Mouse (Mus musculus): ENCODE data around the gene Rftn1. TPM values are rescaled to one million over a fixed set of nuclear protein-coding genes. Genes with fewer than 3 reads are reported as not detected.
A peak's percentile ranks its signal among the peaks of the same experiment; 100 is the strongest.

Gene Rftn1
- polyA plus RNA-seq, 1 experiment from 2014 or later: 14.8 TPM

DNA sequence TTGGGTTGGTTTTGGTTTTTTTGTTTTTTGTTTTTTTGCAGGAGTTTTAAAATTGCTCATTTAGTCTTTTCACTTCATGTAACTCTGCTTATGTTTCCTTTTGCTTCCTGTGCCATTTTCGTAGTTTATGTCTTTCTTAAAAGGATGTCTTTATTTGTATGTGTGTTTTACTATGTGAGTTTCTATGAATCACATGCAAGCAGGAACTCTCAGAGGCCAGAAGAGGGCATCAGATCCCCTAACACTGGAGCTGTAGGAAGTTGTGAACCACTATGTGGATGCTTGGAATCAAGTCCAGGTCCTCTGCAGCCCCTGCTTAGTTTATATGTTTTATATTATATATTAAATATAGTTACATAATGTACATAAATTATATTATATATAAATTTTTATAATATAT lies 218.3 kb downstream of the Rftn1 start:
- Histone ChIP-seq H3K9ac (ENCODE audit: low read length) (no peak overlapping the region), H3K36me3 (ENCODE audit: control insufficient read depth, insufficient read depth, low read length) (no peaks in the 10 kb centered on the region), H3K4me3 (ENCODE audit: low read depth, low read length) (no peak overlapping the region), H3K9me3 (replicated peaks; ENCODE audit: control insufficient read depth, low read length) (0 out of 2 replicates have a peak, but pooled peaks cover 6% of the 10 kb centered on the region), H3K4me1 (ENCODE audit: control insufficient read depth, insufficient read depth, low read length) (peaks cover 3% of the 10 kb centered on the region), H3K27ac (ENCODE audit: low read depth, low read length) (no peak overlapping the region), H3K27me3 (replicated peaks; ENCODE audit: control insufficient read depth, insufficient read depth, low read length) (no peaks in the 10 kb centered on the region), H3K4me2 (ENCODE audit: low read length) (no peak overlapping the region)
- no peak for DNase-seq (ENCODE audit: low spot score)
- 89% methylated on average over 1 of the region's 1 CpGs for WGBS
- ATAC-seq: no peak

- H3K4me2 ChIP-seq (ENCODE audit: low read length): no peak overlapping the region
- ATAC-seq: no peak
These were observed 219.4 kb downstream of the Rftn1 start for GRCm38 (mm10) chr17:49971057-49971456.

GRCm38 (mm10) chr17:49968467-49969207 lies 221.8 kb downstream of the Rftn1 start:
- Histone ChIP-seq H3K4me2 (ENCODE audit: low read length) (no peak overlapping the region), H3K4me3 (ENCODE audit: low read depth, low read length) (no peak overlapping the region), H3K36me3 (ENCODE audit: control insufficient read depth, insufficient read depth, low read length) (no peaks in the 10 kb centered on the region), H3K9me3 (replicated peaks; ENCODE audit: control insufficient read depth, low read length) (0 out of 2 replicates have a peak, but pooled peaks cover 6% of the 10 kb centered on the region), H3K9ac (ENCODE audit: low read length) (no peak overlapping the region), H3K27me3 (replicated peaks; ENCODE audit: control insufficient read depth, insufficient read depth, low read length) (no peaks in the 10 kb centered on the region), H3K4me1 (ENCODE audit: control insufficient read depth, insufficient read depth, low read length) (peaks cover 10% of the 10 kb centered on the region; the same call in 1 of the 2 replicates), H3K27ac (ENCODE audit: low read depth, low read length) (no peak overlapping the region)
- DNase-seq (ENCODE audit: low spot score): peak; percentile 90
- 72% methylated on average over 9 of the region's 9 CpGs for WGBS
- ATAC-seq: peak; percentile 55; the same call in 1 of the 2 replicates

More at GRCm38 (mm10) chr17:49971057-49971456, 219.4 kb downstream of the Rftn1 start:
- no peaks in the 10 kb centered on the region for H3K27me3 ChIP-seq (replicated peaks; ENCODE audit: control insufficient read depth, insufficient read depth, low read length)
- H3K27ac ChIP-seq (ENCODE audit: low read depth, low read length): no peak overlapping the region
- no peak overlapping the region for H3K9ac ChIP-seq (ENCODE audit: low read length)
- no peak for DNase-seq (ENCODE audit: low spot score)
- no peak overlapping the region for H3K4me3 ChIP-seq (ENCODE audit: low read depth, low read length)
- H3K9me3 ChIP-seq (replicated peaks; ENCODE audit: control insufficient read depth, low read length): 0 out of 2 replicates have a peak, but pooled peaks cover 6% of the 10 kb centered on the region
- peaks cover 4% of the 10 kb centered on the region; the same call in 1 of the 2 replicates for H3K4me1 ChIP-seq (ENCODE audit: control insufficient read depth, insufficient read depth, low read length)
- H3K36me3 ChIP-seq (ENCODE audit: control insufficient read depth, insufficient read depth, low read length): no peaks in the 10 kb centered on the region

DNA sequence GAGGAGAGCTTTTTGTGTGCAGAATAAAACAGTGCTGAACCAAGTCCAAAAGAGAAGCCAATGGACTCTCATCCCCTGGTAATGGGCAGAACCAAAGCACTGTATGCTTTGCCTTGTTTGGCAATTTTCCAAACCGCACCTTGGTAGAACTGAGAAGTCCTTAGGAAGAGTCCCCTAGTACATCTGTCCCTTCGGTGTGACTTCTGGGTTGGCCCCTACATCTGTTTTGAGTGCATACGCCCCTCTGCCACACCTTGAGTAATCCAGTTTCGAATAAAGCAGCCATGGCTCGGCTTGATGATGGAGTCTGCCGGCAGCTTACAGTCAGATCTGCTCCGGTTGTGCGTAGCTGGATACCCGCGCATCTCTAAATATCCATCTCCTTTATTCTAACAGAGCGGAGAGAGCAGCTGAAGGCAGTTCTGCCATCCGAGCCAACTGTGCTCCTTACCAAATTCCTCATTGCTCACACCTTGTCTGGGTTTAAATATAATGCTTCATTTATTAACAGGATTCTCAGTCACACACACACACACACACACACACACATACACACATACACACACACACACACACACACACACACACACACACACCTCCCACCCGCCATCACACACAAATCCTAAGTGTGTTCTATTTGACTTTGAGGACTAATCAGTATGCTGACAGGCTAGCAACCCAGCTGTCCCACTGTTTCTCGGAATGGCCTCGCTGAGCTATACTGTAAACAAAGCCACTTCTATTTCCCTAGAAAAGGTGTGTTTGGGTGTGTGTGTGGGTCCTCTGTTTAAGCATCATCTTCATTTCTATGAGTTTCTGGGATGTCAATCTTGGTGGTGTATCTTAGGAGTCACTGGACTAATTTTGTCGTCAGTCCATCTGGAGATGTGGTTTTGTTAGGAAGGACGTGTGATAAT lies 224.4 kb downstream of the Rftn1 start:
- ATAC-seq: peak; percentile 86
- Histone ChIP-seq H3K4me1 (ENCODE audit: control insufficient read depth, insufficient read depth, low read length) (peaks cover 10% of the 10 kb centered on the region; the same call in 1 of the 2 replicates), H3K27me3 (replicated peaks; ENCODE audit: control insufficient read depth, insufficient read depth, low read length) (no peaks in the 10 kb centered on the region), H3K27ac (ENCODE audit: low read depth, low read length) (peak overlapping the region; percentile 73; the same call in 1 of the 2 replicates), H3K4me2 (ENCODE audit: low read length) (no peak overlapping the region), H3K9ac (ENCODE audit: low read length) (peak overlapping the region; percentile 7; the same call in 1 of the 2 replicates), H3K9me3 (replicated peaks; ENCODE audit: control insufficient read depth, low read length) (0 out of 2 replicates have a peak, but pooled peaks cover 6% of the 10 kb centered on the region), H3K36me3 (ENCODE audit: control insufficient read depth, insufficient read depth, low read length) (no peaks in the 10 kb centered on the region), H3K4me3 (ENCODE audit: low read depth, low read length) (no peak overlapping the region)
- WGBS: 63% methylated on average over 17 of the region's 17 CpGs
- DNase-seq (ENCODE audit: low spot score): peak; percentile 67

DNA sequence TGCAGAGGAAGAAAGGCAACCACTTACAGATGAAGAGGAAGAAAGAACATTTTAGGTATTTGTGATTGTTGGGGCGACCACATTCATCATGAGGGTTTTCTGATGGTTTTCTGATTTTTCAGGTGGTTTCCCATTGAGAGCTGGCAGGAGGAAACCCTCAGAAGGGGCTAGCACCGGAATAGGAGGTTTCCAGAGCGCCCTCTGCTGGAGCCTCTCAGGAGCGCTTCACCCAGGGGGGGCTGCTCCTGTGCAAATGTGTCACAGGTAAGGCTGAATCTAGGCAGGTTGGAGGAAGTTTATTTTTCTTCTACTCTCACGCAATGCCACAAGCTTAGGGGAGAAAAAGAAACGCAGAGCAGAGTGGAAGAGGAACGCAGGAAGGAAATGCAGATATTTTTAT lies 225.4 kb downstream of the Rftn1 start:
- H3K36me3 ChIP-seq (ENCODE audit: control insufficient read depth, insufficient read depth, low read length): no peaks in the 10 kb centered on the region
- 0 out of 2 replicates have a peak, but pooled peaks cover 1% of the 10 kb centered on the region for H3K9me3 ChIP-seq (replicated peaks; ENCODE audit: control insufficient read depth, low read length)
- H3K27me3 ChIP-seq (replicated peaks; ENCODE audit: control insufficient read depth, insufficient read depth, low read length): no peaks in the 10 kb centered on the region
- H3K4me2 ChIP-seq (ENCODE audit: low read length): no peak overlapping the region
- DNase-seq (ENCODE audit: low spot score) (no peak), ATAC-seq (no peak)
- WGBS: 67% methylated on average over 7 of the region's 7 CpGs
- no peak overlapping the region for H3K27ac ChIP-seq (ENCODE audit: low read depth, low read length)
- H3K4me3 ChIP-seq (ENCODE audit: low read depth, low read length): no peak overlapping the region
- no peak overlapping the region for H3K9ac ChIP-seq (ENCODE audit: low read length)
- H3K4me1 ChIP-seq (ENCODE audit: control insufficient read depth, insufficient read depth, low read length): peaks cover 10% of the 10 kb centered on the region; the same call in 1 of the 2 replicates

DNA sequence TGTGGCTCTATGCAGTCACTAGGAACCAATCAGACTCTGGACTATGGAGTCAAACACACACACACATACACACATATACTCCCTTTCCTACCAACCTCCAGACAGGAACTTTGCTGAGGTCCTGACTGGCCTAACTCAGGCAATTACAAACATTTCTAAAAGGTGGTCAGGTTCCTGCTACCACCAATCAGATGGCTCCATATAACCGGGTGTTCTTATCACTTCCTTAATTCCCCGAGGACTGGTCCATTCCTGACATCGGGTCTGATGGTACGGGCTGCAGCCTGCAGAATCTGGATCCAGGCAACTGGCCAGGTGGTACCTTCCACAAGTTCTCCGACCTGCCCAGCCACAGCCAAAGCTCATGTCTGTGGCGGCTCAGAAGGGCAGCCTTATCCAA lies 226.0 kb downstream of the Rftn1 start:
- no peak for ATAC-seq
- no peak for DNase-seq (ENCODE audit: low spot score)
- peaks cover 10% of the 10 kb centered on the region; the same call in 1 of the 2 replicates for H3K4me1 ChIP-seq (ENCODE audit: control insufficient read depth, insufficient read depth, low read length)
- H3K9me3 ChIP-seq (replicated peaks; ENCODE audit: control insufficient read depth, low read length): no peaks in the 10 kb centered on the region
- no peak overlapping the region for H3K27ac ChIP-seq (ENCODE audit: low read depth, low read length)
- no peak overlapping the region for H3K4me2 ChIP-seq (ENCODE audit: low read length)
- no peaks in the 10 kb centered on the region for H3K27me3 ChIP-seq (replicated peaks; ENCODE audit: control insufficient read depth, insufficient read depth, low read length)
- H3K9ac ChIP-seq (ENCODE audit: low read length): no peak overlapping the region
- 94% methylated on average over 6 of the region's 6 CpGs for WGBS
- H3K36me3 ChIP-seq (ENCODE audit: control insufficient read depth, insufficient read depth, low read length): no peaks in the 10 kb centered on the region
- no peak overlapping the region for H3K4me3 ChIP-seq (ENCODE audit: low read depth, low read length)

GRCm38 (mm10) chr17:49959021-49959420 lies 231.5 kb downstream of the Rftn1 start:
- no peak overlapping the region for H3K27ac ChIP-seq (ENCODE audit: low read depth, low read length)
- H3K9me3 ChIP-seq (replicated peaks; ENCODE audit: control insufficient read depth, low read length): no peaks in the 10 kb centered on the region
- H3K4me1 ChIP-seq (ENCODE audit: control insufficient read depth, insufficient read depth, low read length): no peaks in the 10 kb centered on the region
- no peak overlapping the region for H3K4me2 ChIP-seq (ENCODE audit: low read length)
- ATAC-seq: no peak
- no peak for DNase-seq (ENCODE audit: low spot score)
- H3K9ac ChIP-seq (ENCODE audit: low read length): no peak overlapping the region
- H3K27me3 ChIP-seq (replicated peaks; ENCODE audit: control insufficient read depth, insufficient read depth, low read length): no peaks in the 10 kb centered on the region
- no peak overlapping the region for H3K4me3 ChIP-seq (ENCODE audit: low read depth, low read length)
- no peaks in the 10 kb centered on the region for H3K36me3 ChIP-seq (ENCODE audit: control insufficient read depth, insufficient read depth, low read length)

- ATAC-seq (peak; percentile 63), DNase-seq (ENCODE audit: low spot score) (peak; percentile 52)
- H3K36me3 ChIP-seq (ENCODE audit: control insufficient read depth, insufficient read depth, low read length): no peaks in the 10 kb centered on the region
- H3K27me3 ChIP-seq (replicated peaks; ENCODE audit: control insufficient read depth, insufficient read depth, low read length): no peaks in the 10 kb centered on the region
- H3K4me3 ChIP-seq (ENCODE audit: low read depth, low read length): peak overlapping the region; percentile 17; the same call in 1 of the 2 replicates
- peak overlapping the region; percentile 50 for H3K4me2 ChIP-seq (ENCODE audit: low read length)
- H3K4me1 ChIP-seq (ENCODE audit: control insufficient read depth, insufficient read depth, low read length): peaks cover 5% of the 10 kb centered on the region
- WGBS: 19% methylated on average over 22 of the region's 22 CpGs
- H3K27ac ChIP-seq (ENCODE audit: low read depth, low read length): peak overlapping the region; percentile 23; the same call in 1 of the 2 replicates
- H3K9me3 ChIP-seq (replicated peaks; ENCODE audit: control insufficient read depth, low read length): no peaks in the 10 kb centered on the region
- peak overlapping the region; percentile 52 for H3K9ac ChIP-seq (ENCODE audit: low read length)
These were observed 238.4 kb downstream of the Rftn1 start for GRCm38 (mm10) chr17:49951856-49952607.

Data from forebrain, embryonic 14.5 days (tissue).